Mouse (Mus musculus) heart, postnatal 0 days (tissue): ENCODE data around the gene Tox2.

Source experiments
- CTCF ChIP-seq: IDR thresholded peaks from 2 replicates; pipeline ENCODE4 v1.5.1; 2016; ENCODE audit warnings: antibody characterized with exemption, control low read depth, low read depth
- EP300 ChIP-seq: IDR thresholded peaks from 2 replicates; pipeline ENCODE4 v1.6.1; 2016; ENCODE audit warnings: antibody characterized with exemption, low read depth

DNA sequence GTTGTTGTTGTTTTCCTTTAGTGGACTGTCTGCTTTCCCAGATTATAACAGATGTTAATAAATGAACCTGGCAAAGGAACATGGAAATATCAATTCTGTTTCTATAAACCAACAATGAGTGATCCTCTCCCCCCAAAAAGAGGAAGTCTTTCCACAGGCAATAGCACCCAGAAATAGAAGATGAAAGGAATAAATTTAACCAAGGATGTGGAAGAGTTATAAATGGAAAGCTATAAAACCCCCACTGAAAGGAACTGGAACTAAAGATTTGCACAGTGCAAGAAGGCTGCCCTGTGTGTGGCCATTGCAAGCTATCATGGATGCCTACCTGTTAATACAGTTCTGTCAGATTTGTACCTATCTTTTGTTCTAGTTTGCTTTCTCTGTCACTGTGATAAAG, 64.2 kb downstream of the Tox2 start:
- TF ChIP-seq CTCF, result no peak
- no peak for TF ChIP-seq EP300
